Mouse (Mus musculus): Measurements from ENCODE around the gene Phka2.
A peak's percentile ranks its signal among the peaks of the same experiment; 100 is the strongest.

Gene Phka2

DNA sequence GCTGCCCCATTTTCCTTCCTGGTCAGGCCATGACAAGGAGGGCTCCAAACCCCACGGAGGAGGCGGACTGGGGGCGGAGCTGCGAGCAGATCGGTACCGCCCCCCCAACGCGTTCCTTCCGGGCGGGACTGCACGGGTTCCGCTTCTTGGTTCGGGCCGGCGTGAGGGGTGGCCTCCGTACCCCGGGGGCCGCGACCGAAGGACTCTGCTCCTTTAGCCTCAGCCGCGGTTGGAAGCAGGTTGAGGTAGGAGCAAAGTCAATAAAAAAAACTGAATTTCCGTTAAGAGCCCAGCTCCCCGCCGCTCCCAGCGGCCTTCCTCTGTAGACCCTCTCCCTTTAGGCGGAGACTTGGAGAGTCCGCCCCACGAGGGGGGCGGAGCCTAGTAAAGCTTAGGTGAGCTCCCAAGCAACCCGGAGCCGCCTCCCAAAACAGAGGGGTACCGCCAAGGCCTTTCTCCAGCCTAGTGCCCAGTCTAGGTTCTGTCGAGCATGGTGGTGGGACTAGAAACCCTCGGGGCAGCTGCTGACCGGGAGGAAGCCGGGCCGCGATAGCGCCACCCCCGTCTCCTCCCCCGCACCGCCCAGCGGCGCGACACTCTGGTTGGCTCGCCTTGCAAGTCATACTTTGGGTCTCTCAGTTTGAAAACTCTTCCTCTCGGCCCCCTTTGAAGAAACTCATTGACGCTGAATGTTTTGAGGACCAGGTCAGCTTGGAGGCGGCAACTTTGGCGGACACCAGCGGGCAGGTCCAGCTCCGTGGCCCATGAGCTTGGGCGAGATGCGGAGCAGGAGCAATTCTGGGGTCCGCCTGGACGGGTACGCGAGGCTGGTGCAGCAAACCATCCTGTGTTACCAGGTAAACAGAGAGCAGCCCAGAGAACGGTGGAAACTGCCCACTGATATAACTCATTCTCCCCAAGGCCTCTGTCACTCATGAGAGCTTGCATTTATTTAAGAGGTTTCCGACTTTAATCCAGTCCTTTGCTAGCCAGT, at the start of gene Phka2:
Gene Phka2 (plus strand): TSS at position 119 of the 994 bp plus-strand sequence.
- peak; percentile 38 to 78 for DNase-seq (ENCODE audit: low read depth in 1 of 2, low spot score in 2 of 2)

GRCm38 (mm10) chrX:160455686-160456085, 46.3 kb upstream of the Phka2 start:
- DNase-seq (ENCODE audit: low read depth in 1 of 2, low spot score in 2 of 2): no peak

- DNase-seq (ENCODE audit: low read depth in 1 of 2, low spot score in 2 of 2): no peak
Measured at GRCm38 (mm10) chrX:160471257-160471786, 30.6 kb upstream of the Phka2 start.

DNA sequence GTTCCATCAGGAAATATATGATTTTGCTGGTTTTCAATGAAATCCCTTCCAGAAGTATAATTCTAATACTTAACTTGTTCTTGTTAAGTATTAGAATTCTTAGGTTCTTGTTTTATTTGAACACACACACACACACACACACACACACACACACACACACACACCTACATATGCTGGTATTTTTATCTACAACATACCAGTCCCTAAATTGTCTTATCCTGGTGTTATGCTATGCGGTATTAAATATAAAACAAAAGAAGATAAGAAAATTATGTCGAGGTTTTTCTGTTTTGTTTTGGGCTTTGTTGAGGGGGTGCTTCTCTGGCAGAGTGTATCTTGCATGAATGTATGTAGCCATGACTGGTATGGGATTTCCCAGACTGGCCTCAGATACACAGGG, 12.2 kb upstream of the Phka2 start:
- DNase-seq (ENCODE audit: low read depth in 1 of 2, low spot score in 2 of 2): no peak

DNA sequence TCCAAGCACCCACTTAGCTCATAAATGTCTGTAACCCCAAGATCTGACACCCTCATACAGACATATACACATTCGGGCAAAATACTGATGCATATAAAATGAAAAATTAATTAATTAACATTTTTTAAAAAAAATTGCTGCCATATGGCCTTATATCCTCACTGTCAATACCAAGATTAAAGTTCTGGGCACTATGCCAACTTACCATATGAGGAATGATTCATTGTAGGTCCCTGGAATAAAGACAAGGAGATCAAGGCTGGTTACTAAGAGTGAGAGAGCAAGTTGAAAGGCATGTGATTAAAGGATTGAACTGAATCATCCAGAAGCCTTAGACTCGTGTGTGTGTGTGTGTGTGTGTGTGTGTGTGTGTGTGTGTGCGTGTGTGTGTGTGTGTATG, 7.6 kb upstream of the Phka2 start:
- no peak for DNase-seq (ENCODE audit: low read depth in 1 of 2, low spot score in 2 of 2)

DNA sequence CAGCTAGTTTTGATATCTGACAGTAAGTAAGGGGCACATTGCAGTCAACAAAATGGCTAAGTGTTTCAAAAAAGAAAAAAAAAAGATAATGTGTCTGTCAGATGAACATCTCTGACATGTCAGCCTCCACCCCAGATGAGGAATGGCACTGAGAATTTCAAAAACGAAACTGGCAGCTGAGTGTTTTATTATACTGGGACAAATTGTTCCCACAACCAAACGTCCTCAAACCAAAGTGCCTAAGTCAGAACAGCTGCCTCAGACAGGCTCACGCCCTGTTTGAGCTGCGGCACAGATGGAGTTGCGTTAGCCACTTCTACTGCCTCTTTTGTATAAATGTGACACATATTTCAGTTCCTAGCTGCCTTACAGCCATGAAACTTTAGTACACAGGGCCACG, 7.0 kb upstream of the Phka2 start:
- DNase-seq (ENCODE audit: low read depth in 1 of 2, low spot score in 2 of 2): no peak

- no peak for DNase-seq (ENCODE audit: low read depth in 1 of 2, low spot score in 2 of 2)
Measured at GRCm38 (mm10) chrX:160496473-160496872, 5.5 kb upstream of the Phka2 start.

- no peak for DNase-seq (ENCODE audit: low read depth in 1 of 2, low spot score in 2 of 2)
Measured at GRCm38 (mm10) chrX:160501095-160501494, 871 bp upstream of the Phka2 start.

DNA sequence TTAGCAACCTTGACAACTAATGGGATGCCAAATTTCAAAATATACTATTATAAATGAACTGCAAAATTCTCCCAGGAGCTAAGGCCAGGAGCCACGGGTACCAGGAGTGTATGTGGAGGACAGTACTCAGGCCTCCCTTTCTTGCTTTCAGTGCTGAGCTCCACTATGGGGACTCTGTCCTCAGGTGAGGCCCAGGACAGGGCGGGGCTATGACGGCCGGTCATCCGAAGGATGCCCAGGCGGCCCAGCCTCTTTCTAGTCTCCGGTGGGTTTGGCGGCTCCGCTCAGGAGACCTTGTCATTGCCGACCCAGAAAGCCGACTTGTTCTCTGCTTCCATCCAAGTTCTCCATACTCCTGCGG, 299 bp upstream of the Phka2 start:
- no peak for DNase-seq (ENCODE audit: low read depth in 1 of 2, low spot score in 2 of 2)

- DNase-seq (ENCODE audit: low read depth in 1 of 2, low spot score in 2 of 2): no peak
Measured at GRCm38 (mm10) chrX:160509046-160509445, 7.1 kb downstream of the Phka2 start.

GRCm38 (mm10) chrX:160510197-160510596, 8.2 kb downstream of the Phka2 start:
- DNase-seq (ENCODE audit: low read depth in 1 of 2, low spot score in 2 of 2): no peak

DNA sequence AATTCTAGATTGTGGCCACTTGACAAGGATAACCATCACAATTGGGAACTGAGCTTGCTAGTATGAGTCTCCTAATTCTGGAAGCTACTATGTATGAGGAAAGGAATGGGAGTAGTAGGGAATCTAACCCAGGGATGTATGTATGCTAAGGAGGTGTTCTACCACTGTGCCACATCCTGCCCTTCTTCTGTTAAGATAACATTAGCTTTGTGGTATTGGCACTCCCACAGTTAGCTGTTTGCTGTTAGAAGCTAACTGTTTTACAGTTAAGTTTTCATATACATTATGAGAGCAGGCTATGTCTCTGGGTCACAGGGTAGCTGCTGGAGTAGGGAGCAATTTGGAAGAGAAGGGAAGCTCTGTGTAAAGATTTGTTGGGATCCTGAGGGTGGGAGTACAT, 14.1 kb downstream of the Phka2 start:
- no peak for DNase-seq (ENCODE audit: low read depth in 1 of 2, low spot score in 2 of 2)

GRCm38 (mm10) chrX:160542772-160543171, 40.8 kb downstream of the Phka2 start:
- no peak for DNase-seq (ENCODE audit: low read depth in 1 of 2, low spot score in 2 of 2)

- DNase-seq (ENCODE audit: low read depth in 1 of 2, low spot score in 2 of 2): no peak
Measured at GRCm38 (mm10) chrX:160548875-160549274, 46.9 kb downstream of the Phka2 start.

DNA sequence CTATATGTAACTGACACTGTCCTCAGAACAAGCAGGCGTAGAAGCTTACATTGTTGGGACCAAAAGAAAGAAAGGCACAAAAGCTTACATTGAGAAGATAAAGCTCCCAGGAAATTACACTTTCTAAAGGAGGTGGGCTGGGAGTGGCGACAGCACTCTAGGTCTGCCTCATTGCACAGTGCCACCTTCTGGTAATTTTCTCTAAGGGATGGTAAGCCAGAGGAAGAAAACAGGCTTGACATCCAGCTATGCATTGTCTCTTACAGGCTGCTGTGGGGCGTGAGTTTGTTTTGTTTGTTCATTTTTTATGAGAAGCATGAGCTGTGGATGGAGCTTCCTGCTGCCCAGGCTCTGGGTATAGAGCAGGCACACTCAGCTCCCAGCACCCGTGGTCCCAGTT, 50.1 kb downstream of the Phka2 start:
- DNase-seq (ENCODE audit: low read depth in 1 of 2, low spot score in 2 of 2): no peak

DNA sequence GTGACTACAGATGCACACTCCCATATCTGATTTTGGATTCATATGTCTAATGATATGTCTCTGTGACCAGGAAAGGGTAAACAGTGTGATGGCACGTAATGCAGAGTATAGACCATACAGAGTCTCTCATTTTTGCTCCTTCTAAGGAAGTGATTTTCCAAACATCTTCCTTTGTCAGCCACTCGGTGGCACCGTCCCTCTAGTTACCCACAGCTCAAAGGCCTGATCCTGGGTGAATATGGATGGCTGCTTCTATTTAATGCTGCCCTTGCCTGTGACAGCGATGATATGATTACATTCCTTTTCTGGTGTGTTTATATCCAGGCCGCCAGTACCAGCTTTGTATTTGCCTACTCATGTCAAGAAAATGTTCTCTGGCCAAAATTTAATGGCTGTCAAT, 81.6 kb downstream of the Phka2 start:
- no peak for DNase-seq (ENCODE audit: low read depth in 1 of 2, low spot score in 2 of 2)

DNA sequence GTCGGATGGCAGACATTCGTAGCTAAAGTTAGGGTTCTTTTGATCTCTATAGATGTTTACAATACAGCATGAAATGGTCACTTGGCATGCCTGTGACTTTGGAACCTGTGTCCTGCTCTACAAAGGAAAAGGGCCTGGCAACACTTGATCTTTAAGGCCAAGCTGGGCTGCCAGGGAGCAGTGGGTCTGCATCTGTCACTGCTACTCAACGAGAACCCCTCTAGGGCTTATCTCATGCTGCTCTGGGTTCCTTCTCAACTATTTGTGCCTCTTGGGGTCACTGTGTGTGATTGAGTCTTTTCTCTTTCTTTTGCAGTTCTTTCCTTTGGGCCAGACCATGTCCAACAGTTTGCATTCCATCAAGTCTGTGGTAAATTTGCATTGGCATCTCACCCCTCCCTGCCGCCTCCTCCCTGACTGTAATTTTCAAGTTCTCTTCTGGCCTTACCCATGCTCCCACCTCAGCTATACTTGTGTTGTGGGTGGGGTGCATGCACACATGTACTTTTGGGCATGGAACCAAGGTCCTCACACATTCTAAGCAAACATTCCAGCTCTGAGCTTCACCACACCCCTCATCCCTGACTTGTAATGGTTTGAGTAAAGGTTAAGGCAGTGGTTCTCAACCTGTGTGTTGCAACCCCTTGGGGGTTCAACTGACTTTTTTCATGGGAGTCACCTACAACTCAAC, 82.3 kb downstream of the Phka2 start:
- no peak for DNase-seq (ENCODE audit: low read depth in 1 of 2, low spot score in 2 of 2)

DNA sequence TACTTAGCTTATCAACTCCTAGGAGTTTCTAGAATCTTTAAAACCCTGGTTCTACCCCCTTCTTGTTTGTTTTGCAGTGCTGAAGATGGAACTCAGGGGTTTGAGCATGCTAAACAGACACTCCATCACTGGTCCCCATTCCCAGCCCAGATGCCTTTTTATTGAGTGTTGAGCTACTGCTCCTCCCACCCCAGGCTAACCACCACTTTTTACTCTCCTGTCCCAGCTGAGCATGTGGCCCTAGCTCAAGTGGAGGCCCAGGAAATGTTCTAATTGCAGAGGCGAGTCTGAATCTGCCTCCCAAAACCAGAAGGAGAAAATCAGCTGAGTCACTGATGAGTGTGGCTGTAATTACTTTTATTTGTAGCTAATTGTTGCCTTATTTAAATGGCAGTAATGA, 83.1 kb downstream of the Phka2 start:
- no peak for DNase-seq (ENCODE audit: low read depth in 1 of 2, low spot score in 2 of 2)

GRCm38 (mm10) chrX:160588523-160588922, 86.6 kb downstream of the Phka2 start:
- DNase-seq (ENCODE audit: low read depth in 1 of 2, low spot score in 2 of 2): no peak

GRCm38 (mm10) chrX:160590147-160590546, 88.2 kb downstream of the Phka2 start:
- DNase-seq (ENCODE audit: low read depth in 1 of 2, low spot score in 2 of 2): no peak

- no peak for DNase-seq (ENCODE audit: low read depth in 1 of 2, low spot score in 2 of 2)
Measured at GRCm38 (mm10) chrX:160592933-160593332, 91.0 kb downstream of the Phka2 start.

- DNase-seq (ENCODE audit: low read depth in 1 of 2, low spot score in 2 of 2): no peak
Measured at GRCm38 (mm10) chrX:160598055-160598454, 96.1 kb downstream of the Phka2 start.
